Mouse (Mus musculus): ENCODE results near the gene Casp9. TPM values are rescaled to one million over a fixed set of nuclear protein-coding genes. Genes with fewer than 3 reads are reported as not detected.

Casp9 gene
- total and polyA plus RNA-seq, 3 experiments = 2.8 to 6.4 TPM; not detected in 1

DNA sequence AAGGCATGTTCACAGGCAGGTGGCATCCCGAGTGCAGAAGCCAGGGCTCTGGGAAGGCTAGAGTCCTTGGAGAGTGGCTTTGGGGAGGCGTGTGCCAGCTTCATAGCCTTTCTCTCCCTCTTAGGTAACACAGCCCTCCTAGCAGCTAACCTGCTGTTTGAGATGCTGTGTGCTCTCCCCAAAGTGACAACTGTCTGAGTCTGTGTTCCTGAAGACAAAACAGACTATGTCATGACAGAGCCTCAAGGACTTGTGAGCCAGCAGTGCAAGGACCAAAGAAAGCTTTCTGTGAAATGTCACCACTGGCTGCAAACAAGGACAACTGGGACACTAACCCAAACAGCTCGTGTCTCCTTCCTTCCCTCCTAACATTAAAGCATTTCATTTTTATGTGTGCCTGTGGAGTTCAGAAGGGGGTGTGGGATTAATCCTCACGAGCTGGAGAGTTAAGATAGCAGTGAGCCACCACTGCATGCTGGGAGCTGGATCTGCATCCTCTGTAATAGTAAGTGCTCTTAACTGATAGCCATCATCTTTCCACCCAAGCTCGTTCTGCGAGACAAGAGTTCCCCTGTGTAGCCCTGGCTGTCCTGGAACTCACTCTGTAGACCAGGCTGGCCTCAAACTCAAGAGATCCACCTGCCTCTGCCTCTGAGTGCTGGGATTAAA is 34.4 kb upstream of the Casp9 start:
- Histone ChIP-seq H3K36me3 (ENCODE audit: control insufficient read depth in 1 of 2, insufficient read depth in 2 of 2, low read length in 2 of 2) (peaks cover 0 to 4% of the 10 kb centered on the region in 2 experiments; a peak in 2 of 4 replicates), H3K4me3 (ENCODE audit: control insufficient read depth in 1 of 2, insufficient read depth in 1 of 2, low read depth in 2 of 2, low read length in 2 of 2) (no peak overlapping the region), H3K4me1 (ENCODE audit: control insufficient read depth in 1 of 2, insufficient read depth in 2 of 2, low read length in 2 of 2) (peaks cover 4 to 11% of the 10 kb centered on the region in 2 experiments), H3K27me3 (ENCODE audit: control insufficient read depth in 1 of 2, insufficient read depth in 2 of 2, low read length in 2 of 2) (no peaks in the 10 kb centered on the region), H3K27ac (ENCODE audit: control insufficient read depth, low read depth, low read length) (0 out of 2 replicates have a peak overlapping the region, but pooled peaks have one; percentile 5), H3K79me2 (ENCODE audit: control insufficient read depth, insufficient read depth, low read length, poor library complexity) (no peaks in the 10 kb centered on the region), H3K9me3 (replicated peaks; ENCODE audit: insufficient read depth, low read length) (no peaks in the 10 kb centered on the region), H3K9ac (ENCODE audit: control insufficient read depth, low read depth, low read length, poor library complexity, severe bottlenecking) (peak overlapping the region; percentile 22; the same call in 1 of the 2 replicates)
- DNase-seq (ENCODE audit: low read depth, low spot score) = peak; percentile 59
- TF ChIP-seq EP300 (IDR thresholded peaks at IDR 0.05; ENCODE audit: low read depth in 1 of 2, low read length in 2 of 2) (peak in 1 of 2 experiments; percentile 15; a peak in 1 of 4 replicates), GATA1 (IDR thresholded peaks at IDR 0.05; ENCODE audit: low read depth, low read length) (peak; percentile 42; the same call in 1 of the 2 replicates), SIN3A (IDR thresholded peaks at IDR 0.05; ENCODE audit: low read length) (0 out of 2 replicates have a peak, but pooled peaks have one; percentile 21), NELFE (IDR thresholded peaks at IDR 0.05; ENCODE audit: low read depth, low read length) (no peak), USF2 (IDR thresholded peaks at IDR 0.05; ENCODE audit: borderline replicate concordance in 1 of 2, insufficient read depth in 1 of 2, low read depth in 1 of 2, low read length in 2 of 2) (no peak), BHLHE40 (IDR thresholded peaks at IDR 0.05; ENCODE audit: borderline replicate concordance, low read depth, low read length) (0 out of 2 replicates have a peak, but pooled peaks have one; percentile 22), USF1 (IDR thresholded peaks at IDR 0.05; ENCODE audit: low read depth, low read length) (no peak)

DNA sequence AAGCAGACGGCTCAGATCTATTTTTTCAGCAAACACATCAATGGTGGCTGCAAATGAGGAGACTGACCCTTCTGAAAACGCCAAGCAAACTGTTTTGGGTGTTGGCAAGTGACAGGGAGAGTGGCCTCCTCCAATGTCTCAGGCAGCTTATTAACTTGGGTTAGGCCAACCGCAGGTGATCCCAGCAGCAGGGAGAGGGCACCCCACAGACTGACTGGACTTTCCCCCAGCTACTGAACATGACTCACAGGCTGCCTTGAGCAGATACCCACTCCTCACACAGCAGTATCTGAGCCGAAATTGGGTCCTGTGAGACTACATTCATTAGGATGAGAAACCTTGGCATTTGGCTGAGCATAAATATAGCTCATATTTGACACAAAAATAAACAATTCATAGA is 32.5 kb upstream of the Casp9 start:
- no peak overlapping the region for H3K9ac ChIP-seq (ENCODE audit: control insufficient read depth, low read depth, low read length, poor library complexity, severe bottlenecking)
- H3K4me3 ChIP-seq (ENCODE audit: control insufficient read depth in 1 of 2, insufficient read depth in 1 of 2, low read depth in 2 of 2, low read length in 2 of 2) = no peak overlapping the region
- DNase-seq (ENCODE audit: low read depth, low spot score) = no peak
- H3K4me1 ChIP-seq (ENCODE audit: control insufficient read depth in 1 of 2, insufficient read depth in 2 of 2, low read length in 2 of 2) = peaks cover 4 to 11% of the 10 kb centered on the region in 2 experiments
- TF ChIP-seq MAFK (IDR thresholded peaks at IDR 0.05; ENCODE audit: borderline replicate concordance, low read depth, low read length) = no peak
- TF ChIP-seq ZMIZ1 (IDR thresholded peaks at IDR 0.05; ENCODE audit: low read depth, low read length) = no peak
- H3K79me2 ChIP-seq (ENCODE audit: control insufficient read depth, insufficient read depth, low read length, poor library complexity) = no peaks in the 10 kb centered on the region
- peaks cover 0 to 4% of the 10 kb centered on the region in 2 experiments; a peak in 2 of 4 replicates for H3K36me3 ChIP-seq (ENCODE audit: control insufficient read depth in 1 of 2, insufficient read depth in 2 of 2, low read length in 2 of 2)
- H3K9me3 ChIP-seq (replicated peaks; ENCODE audit: insufficient read depth, low read length) = no peaks in the 10 kb centered on the region
- H3K27me3 ChIP-seq (ENCODE audit: control insufficient read depth in 1 of 2, insufficient read depth in 2 of 2, low read length in 2 of 2) = no peaks in the 10 kb centered on the region
- no peak overlapping the region for H3K27ac ChIP-seq (ENCODE audit: control insufficient read depth, low read depth, low read length)

DNA sequence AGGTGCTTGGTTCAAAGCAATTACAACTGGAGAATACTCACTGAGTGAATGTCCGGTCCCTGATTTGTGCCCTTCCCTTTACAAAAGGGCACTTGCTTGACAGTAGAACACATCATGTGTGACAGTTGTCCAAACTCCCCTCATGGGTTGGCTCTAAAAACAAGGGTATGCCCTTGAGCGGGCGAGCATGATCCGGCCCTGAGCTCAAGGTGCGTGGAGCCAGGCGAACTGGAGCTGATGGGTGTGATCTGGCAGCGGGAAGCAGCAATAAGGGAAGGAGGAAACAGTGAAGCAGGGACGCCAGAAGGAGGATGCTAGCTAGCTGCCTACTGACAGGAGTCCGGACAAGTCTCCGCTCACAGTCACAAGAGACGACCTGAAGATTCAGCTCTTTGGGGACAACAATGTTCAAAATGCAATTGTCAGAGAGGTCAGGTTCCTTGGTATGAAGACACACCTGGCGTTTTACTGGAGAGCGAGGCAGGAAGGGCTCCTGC is 31.3 kb upstream of the Casp9 start:
- Histone ChIP-seq H3K4me1 (ENCODE audit: control insufficient read depth in 1 of 2, insufficient read depth in 2 of 2, low read length in 2 of 2) (peaks cover 7 to 14% of the 10 kb centered on the region in 2 experiments), H3K9ac (ENCODE audit: control insufficient read depth, low read depth, low read length, poor library complexity, severe bottlenecking) (no peak overlapping the region), H3K36me3 (ENCODE audit: control insufficient read depth in 1 of 2, insufficient read depth in 2 of 2, low read length in 2 of 2) (peaks cover 0 to 4% of the 10 kb centered on the region in 2 experiments; a peak in 2 of 4 replicates), H3K4me3 (ENCODE audit: control insufficient read depth in 1 of 2, insufficient read depth in 1 of 2, low read depth in 2 of 2, low read length in 2 of 2) (no peak overlapping the region), H3K27ac (ENCODE audit: control insufficient read depth, low read depth, low read length) (no peak overlapping the region), H3K9me3 (replicated peaks; ENCODE audit: insufficient read depth, low read length) (no peaks in the 10 kb centered on the region), H3K27me3 (ENCODE audit: control insufficient read depth in 1 of 2, insufficient read depth in 2 of 2, low read length in 2 of 2) (no peaks in the 10 kb centered on the region), H3K79me2 (ENCODE audit: control insufficient read depth, insufficient read depth, low read length, poor library complexity) (no peaks in the 10 kb centered on the region)
- DNase-seq (ENCODE audit: low read depth, low spot score) = no peak
- TF ChIP-seq GABPA (IDR thresholded peaks at IDR 0.05; ENCODE audit: low read depth, low read length) = no peak
- no peak for TF ChIP-seq MYB (IDR thresholded peaks at IDR 0.05; ENCODE audit: low read depth, low read length)
- no peak for TF ChIP-seq POLR2AphosphoS2 (IDR thresholded peaks at IDR 0.05; ENCODE audit: low read length)
- no peak for TF ChIP-seq MAFK (IDR thresholded peaks at IDR 0.05; ENCODE audit: borderline replicate concordance, low read depth, low read length)
- TF ChIP-seq EP300 (IDR thresholded peaks at IDR 0.05; ENCODE audit: low read depth in 1 of 2, low read length in 2 of 2) = no peak
